8 mouse cellular contexts compared by ENCODE assay signal in genomic region chr9:65828511-65828910, GRCm38 (mm10). TPM values are rescaled to one million over a fixed set of nuclear protein-coding genes. Genes with fewer than 3 reads are reported as not detected.
DNase-seq lines count a peak whose midpoint lies in the region; ATAC-seq and TF ChIP-seq lines count a peak whose summit lies in the region.

No protein-coding gene starts in this region.

- no peak for ATAC-seq in kidney, embryonic 14.5 days (ENCODE audit: low FRiP score, low TSS enrichment)
- no peak for ATAC-seq in limb, embryonic 13.5 days (ENCODE audit: low FRiP score, low read depth)
- no peak for ATAC-seq in neural tube, embryonic 14.5 days (ENCODE audit: low read depth)

- WGBS in kidney, embryonic 14.5 days: 37% methylated on average over 3 of the region's 3 CpGs
- 46% methylated on average over 3 of the region's 3 CpGs for WGBS in limb, embryonic 13.5 days
- 30% methylated on average over 3 of the region's 3 CpGs for WGBS in neural tube, embryonic 14.5 days

- no peak for DNase-seq in kidney, postnatal 4 days
- DNase-seq in spleen, postnatal 4 days (ENCODE audit: low spot score in 2 of 2): no peak
- DNase-seq in left cerebral cortex, postnatal 25 days (ENCODE audit: low spot score in 2 of 2): no peak
- DNase-seq in thymus, postnatal 14 days: no peak

- no peaks in the 10 kb centered on the region for H3K27me3 ChIP-seq in kidney, embryonic 14.5 days (ENCODE audit: control insufficient read depth, insufficient read depth, low read length)
- no peaks in the 10 kb centered on the region for H3K27me3 ChIP-seq in limb, embryonic 13.5 days
- H3K27me3 ChIP-seq in neural tube, embryonic 14.5 days (ENCODE audit: control insufficient read depth, insufficient read depth, low read length): no peaks in the 10 kb centered on the region

- H3K4me1 ChIP-seq in kidney, embryonic 14.5 days (ENCODE audit: control insufficient read depth, insufficient read depth, low read length): peaks cover 12% of the 10 kb centered on the region
- H3K4me1 ChIP-seq in embryonic fibroblast, embryonic 13.5 days (ENCODE audit: control insufficient read depth, insufficient read depth, low read length): no peaks in the 10 kb centered on the region; the same call in none of the 2 replicates
- peaks cover 41% of the 10 kb centered on the region for H3K4me1 ChIP-seq in limb, embryonic 13.5 days
- H3K4me1 ChIP-seq in neural tube, embryonic 14.5 days (ENCODE audit: control insufficient read depth, insufficient read depth, low read length): peaks cover 32% of the 10 kb centered on the region

- H3K4me2 ChIP-seq in kidney, embryonic 14.5 days (replicated peaks; ENCODE audit: low read depth, low read length): peak overlapping the region; percentile 75
- H3K4me2 ChIP-seq in limb, embryonic 13.5 days (replicated peaks): peak overlapping the region; percentile 80
- peak overlapping the region; percentile 67 for H3K4me2 ChIP-seq in neural tube, embryonic 14.5 days (ENCODE audit: low read depth, low read length)

- H3K4me3 ChIP-seq in kidney, embryonic 14.5 days (ENCODE audit: low read length): peak overlapping the region; percentile 94
- peak overlapping the region; percentile 63 for H3K4me3 ChIP-seq in embryonic fibroblast, embryonic 13.5 days (ENCODE audit: insufficient read depth, low read length)
- peak overlapping the region; percentile 86 for H3K4me3 ChIP-seq in limb, embryonic 13.5 days
- no peak overlapping the region for H3K4me3 ChIP-seq in neural tube, embryonic 14.5 days (ENCODE audit: low read depth, low read length)

- TF ChIP-seq POLR2A in embryonic fibroblast, embryonic 13.5 days (IDR thresholded peaks at IDR 0.05; ENCODE audit: low read depth, low read length): no peak

- intact Hi-C loops in left cerebral cortex, postnatal 25 days (cut with DNase I): loop anchor here (5.0 kb wide), 1 partner anchor 66 kb away; no protein-coding TSS in a partner anchor

- TF ChIP-seq CTCF in embryonic fibroblast, embryonic 13.5 days (IDR thresholded peaks at IDR 0.05; ENCODE audit: borderline replicate concordance, insufficient read depth, low read length): no peak

- no peaks in the 10 kb centered on the region; the same call in 1 of the 2 replicates for H3K36me3 ChIP-seq in kidney, embryonic 14.5 days (ENCODE audit: control insufficient read depth, insufficient read depth, low read length)
- 0 out of 2 replicates have a peak, but pooled peaks cover 3% of the 10 kb centered on the region for H3K36me3 ChIP-seq in limb, embryonic 13.5 days
- no peaks in the 10 kb centered on the region for H3K36me3 ChIP-seq in neural tube, embryonic 14.5 days (ENCODE audit: control insufficient read depth, insufficient read depth, low read length)

- no peak overlapping the region for H3K9ac ChIP-seq in kidney, embryonic 14.5 days (ENCODE audit: low read depth, low read length)
- peak overlapping the region; percentile 97; the same call in 1 of the 2 replicates for H3K9ac ChIP-seq in limb, embryonic 13.5 days
- H3K9ac ChIP-seq in neural tube, embryonic 14.5 days (replicated peaks; ENCODE audit: low read depth, low read length): 0 out of 2 replicates have a peak overlapping the region, but pooled peaks have one; percentile 0

- no peak overlapping the region for H3K27ac ChIP-seq in kidney, embryonic 14.5 days (ENCODE audit: low read depth, low read length)
- peak overlapping the region; percentile 75; the same call in 1 of the 2 replicates for H3K27ac ChIP-seq in embryonic fibroblast, embryonic 13.5 days (ENCODE audit: insufficient read depth, low read length)
- H3K27ac ChIP-seq in limb, embryonic 13.5 days: no peak overlapping the region
- no peak overlapping the region for H3K27ac ChIP-seq in neural tube, embryonic 14.5 days (ENCODE audit: low read depth, low read length)

- H3K9me3 ChIP-seq in kidney, embryonic 14.5 days (ENCODE audit: control insufficient read depth, low read length): no peaks in the 10 kb centered on the region
- no peaks in the 10 kb centered on the region for H3K9me3 ChIP-seq in limb, embryonic 13.5 days
- H3K9me3 ChIP-seq in neural tube, embryonic 14.5 days (ENCODE audit: control insufficient read depth, low read length): no peaks in the 10 kb centered on the region

RNA-seq across cellular contexts. Expression of gene Zfp609, which starts 1.1 kb away (rescaled TPM):
- 9.1 and 10.0 TPM in 2 replicates for polyA plus RNA-seq in kidney, embryonic 14.5 days (2014; fragmentation: Nextera tagmentation; extraction: Ambion mirVana)
- 22.7 and 30.4 TPM in 2 replicates for polyA plus RNA-seq in embryonic fibroblast, embryonic 13.5 days (2011; ENCODE audit: insufficient read length, low read depth, missing spikeins)
- polyA plus RNA-seq in limb, embryonic 13.5 days (2015; fragmentation: Nextera tagmentation; extraction: Ambion mirVana): 7.2 and 8.1 TPM in 2 replicates
- 8.9 and 10.1 TPM in 2 replicates for polyA plus RNA-seq in neural tube, embryonic 14.5 days (2014; fragmentation: Nextera tagmentation; extraction: Ambion mirVana)
- 10 to 100 TPM; 42.3 to 48.5 TPM for total RNA-seq in left cerebral cortex, postnatal 25 days (2021)
